Mouse (Mus musculus) CH12.LX (cell line): ENCODE measurements around the gene Xpo4. TPM values are rescaled to one million over a fixed set of nuclear protein-coding genes. Genes with fewer than 3 reads are reported as not detected.

Experiments used
- DNase-seq: peaks from one replicate; pipeline ENCODE4 v3.0.0-alpha.2; 2013; ENCODE audit errors: extremely low read depth
- H3K27ac ChIP-seq: 2 replicates; pipeline ENCODE4 v1.5.1; 2012; ENCODE audit warnings: low read depth, mild to moderate bottlenecking, control low read depth, moderate library complexity; ENCODE audit not compliant: insufficient read depth
- H3K27me3 ChIP-seq: replicated peaks from 2 replicates; pipeline ENCODE3; 2012; ENCODE audit warnings: inconsistent platforms
- H3K36me3 ChIP-seq, 2 experiments: replicated peaks in 1 of 2; 2 replicates each; pipeline versions ENCODE3 to v1.6.1; 2012; ENCODE audit warnings: inconsistent platforms in 1 of 2, low read length in 1 of 2, mild to moderate bottlenecking in 1 of 2, mixed read lengths in 1 of 2, moderate library complexity in 1 of 2; ENCODE audit not compliant: control insufficient read depth in 1 of 2, insufficient read depth in 1 of 2
- H3K4me1 ChIP-seq, 2 experiments: 2 replicates each; pipeline ENCODE4 v1.6.1; 2012; ENCODE audit warnings: inconsistent platforms in 1 of 2, moderate library complexity in 1 of 2; ENCODE audit not compliant: insufficient read depth in 2 of 2, control insufficient read depth in 1 of 2
- H3K4me2 ChIP-seq: 2 replicates; pipeline ENCODE4 v1.6.1; 2012; ENCODE audit warnings: low read depth, mild to moderate bottlenecking, control low read depth; ENCODE audit not compliant: poor library complexity, insufficient read depth, severe bottlenecking
- H3K4me3 ChIP-seq, 3 experiments: fragments of 150-350 bp in 1 of 3; sonication (generic) in 1 of 3; replicated peaks in 1 of 3; 2 replicates each; pipeline versions ENCODE3 to v1.5.1; 2011 to 2012; ENCODE audit warnings: low read depth in 2 of 3, low read length in 2 of 3, mild to moderate bottlenecking in 2 of 3, moderate library complexity in 2 of 3, control low read depth in 1 of 3, improper control_type of control experiment in 1 of 3, inconsistent platforms in 1 of 3, mixed read lengths in 1 of 3; ENCODE audit not compliant: poor library complexity in 1 of 3
- H3K79me2 ChIP-seq: replicated peaks from 2 replicates; pipeline ENCODE4 v1.6.1; 2012; ENCODE audit warnings: mild to moderate bottlenecking, moderate library complexity; ENCODE audit not compliant: control insufficient read depth, poor library complexity, insufficient read depth, severe bottlenecking; ENCODE audit errors: extremely low read depth
- H3K9ac ChIP-seq: 2 replicates; pipeline ENCODE4 v1.6.1; 2012; ENCODE audit warnings: low read depth, mild to moderate bottlenecking, control low read depth, moderate library complexity; ENCODE audit not compliant: insufficient read depth
- H3K9me3 ChIP-seq: replicated peaks from 2 replicates; pipeline ENCODE3; 2012; ENCODE audit warnings: low read length, inconsistent platforms, mixed read lengths
- BHLHE40 ChIP-seq: IDR thresholded peaks from 2 replicates; pipeline ENCODE4 v1.6.1; 2011; ENCODE audit warnings: mild to moderate bottlenecking, low read depth, low read length, improper control_type of control experiment
- CHD1 ChIP-seq: IDR thresholded peaks from 2 replicates; pipeline ENCODE4 v1.6.1; 2012; ENCODE audit warnings: low read depth, low read length, improper control_type of control experiment, inconsistent platforms
- CHD2 ChIP-seq: IDR thresholded peaks from 2 replicates; pipeline ENCODE4 v1.6.1; 2011; ENCODE audit warnings: low read length, improper control_type of control experiment
- CTCF ChIP-seq, 2 experiments: IDR thresholded peaks in 1 of 2; conservative IDR thresholded peaks in 1 of 2; 2 replicates each; pipeline ENCODE4 v1.5.1; 2011 to 2012; ENCODE audit warnings: low read depth in 2 of 2, low read length in 2 of 2, improper control_type of control experiment in 1 of 2, inconsistent platforms in 1 of 2, mild to moderate bottlenecking in 1 of 2, moderate library complexity in 1 of 2
- ELF1 ChIP-seq: IDR thresholded peaks from 2 replicates; pipeline ENCODE4 v1.6.1; 2014; ENCODE audit warnings: low read depth, mild to moderate bottlenecking, inconsistent platforms, low read length, improper control_type of control experiment
- HCFC1 ChIP-seq: IDR thresholded peaks from 2 replicates; pipeline ENCODE4 v1.6.1; 2012; ENCODE audit warnings: low read depth, mild to moderate bottlenecking, inconsistent platforms, low read length, improper control_type of control experiment
- IRF4 ChIP-seq: IDR thresholded peaks from 2 replicates; pipeline ENCODE4 v1.6.1; 2014; ENCODE audit warnings: low read depth, mild to moderate bottlenecking, inconsistent platforms, low read length, improper control_type of control experiment
- JUN ChIP-seq: IDR thresholded peaks from 2 replicates; pipeline ENCODE4 v1.6.1; 2011; ENCODE audit warnings: low read depth, mild to moderate bottlenecking, low read length, improper control_type of control experiment, moderate library complexity; ENCODE audit not compliant: insufficient read depth
- MXI1 ChIP-seq: IDR thresholded peaks from 2 replicates; pipeline ENCODE4 v1.6.1; 2011; ENCODE audit warnings: mild to moderate bottlenecking, low read depth, low read length, improper control_type of control experiment
- NELFE ChIP-seq: IDR thresholded peaks from 2 replicates; pipeline ENCODE4 v1.6.1; 2011; ENCODE audit warnings: low read depth, low read length, improper control_type of control experiment
- RAD21 ChIP-seq: IDR thresholded peaks from 2 replicates; pipeline ENCODE4 v1.6.1; 2011; ENCODE audit warnings: low read depth, mild to moderate bottlenecking, low read length, improper control_type of control experiment, moderate library complexity
- RCOR1 ChIP-seq: conservative IDR thresholded peaks from 2 replicates; pipeline ENCODE4 v1.6.1; 2012; ENCODE audit warnings: low read depth, mild to moderate bottlenecking, inconsistent platforms, low read length, improper control_type of control experiment
- UBTF ChIP-seq: IDR thresholded peaks from 2 replicates; pipeline ENCODE4 v1.6.1; 2012; ENCODE audit warnings: low read depth, mild to moderate bottlenecking, inconsistent platforms, low read length, improper control_type of control experiment, moderate library complexity
- ZMIZ1 ChIP-seq: IDR thresholded peaks from 2 replicates; pipeline ENCODE4 v1.6.1; 2012; ENCODE audit warnings: low read depth, mild to moderate bottlenecking, inconsistent platforms, low read length, improper control_type of control experiment
- dilution Hi-C: fragments of 300-500 bp; cut with MboI; formaldehyde crosslinking; loops from 2 replicates; pipeline ENCODE4 v1.14.3; 2020; ENCODE audit warnings: low sequenced_read_pairs; ENCODE audit not compliant: extremely low pct_unique_long_range_greater_than_20kb, extremely low pct_ligation_motif_present
- in situ Hi-C: fragments of 300-500 bp; cut with MboI; formaldehyde crosslinking; loops from 3 replicates; pipeline ENCODE4 v1.14.3; 2019; ENCODE audit warnings: low sequenced_read_pairs, low pct_ligation_motif_present, low pct_unique_long_range_greater_than_20kb, mixed read lengths
- polyA plus RNA-seq: library from polyadenylated mRNA; unstranded; fragments of >175 nt; gene quantifications from 2 replicates; pipeline ENCODE4 v1.2.1, GENCODE M21; 2012; ENCODE audit warnings: low read depth; ENCODE audit not compliant: insufficient read length
- total RNA-seq, 2 experiments: library from RNA; depleted of rRNA; stranded (reverse); fragments of 300-350 nt in 1 of 2; fragments of >200 nt in 1 of 2; gene quantifications; 2 replicates each; pipeline ENCODE4 v1.2.3; 2012 to 2014

Xpo4 gene
- total and polyA plus RNA-seq, 3 experiments, result 30.2 to 47.3 (median 43.0) TPM

- dilution Hi-C loops, result no loop called here
Measured at GRCm38 (mm10) chr14:57679523-57679922, 14.3 kb upstream of the Xpo4 start.

GRCm38 (mm10) chr14:57675481-57675880, 10.3 kb upstream of the Xpo4 start:
- H3K36me3 ChIP-seq, result no peaks in the 10 kb centered on the region
- H3K27ac ChIP-seq, result no peak overlapping the region
- H3K4me2 ChIP-seq, result no peak overlapping the region
- no peak overlapping the region for H3K9ac ChIP-seq
- H3K4me3 ChIP-seq, result no peak overlapping the region
- no peak for DNase-seq
- H3K27me3 ChIP-seq, result no peaks in the 10 kb centered on the region
- dilution Hi-C loops, result no loop called here
- in situ Hi-C loops, result no loop called here
- no peaks in the 10 kb centered on the region for H3K4me1 ChIP-seq
- H3K79me2 ChIP-seq, result no peaks in the 10 kb centered on the region
- TF ChIP-seq BHLHE40 (no peak), JUN (no peak), CHD2 (no peak)
- no peaks in the 10 kb centered on the region for H3K9me3 ChIP-seq

More at GRCm38 (mm10) chr14:57679523-57679922, 14.3 kb upstream of the Xpo4 start:
- H3K27ac ChIP-seq, result no peak overlapping the region
- H3K4me1 ChIP-seq, result no peaks in the 10 kb centered on the region
- H3K4me3 ChIP-seq, result no peak overlapping the region
- TF ChIP-seq IRF4 (no peak), ZMIZ1 (no peak), CTCF (conservative IDR thresholded peaks at IDR 0.05 in 1 of 2, IDR thresholded peaks at IDR 0.05 in 1 of 2; ENCODE audit: low read depth in 2 of 2, low read length in 2 of 2) (no peak), HCFC1 (no peak), RAD21 (no peak), MXI1 (no peak), ELF1 (no peak), UBTF (no peak), RCOR1 (no peak)
- TF ChIP-seq, all 38 proteins: peak for 0
- Histone ChIP-seq H3K36me3 (no peaks in the 10 kb centered on the region), H3K79me2 (no peaks in the 10 kb centered on the region), H3K27me3 (peaks cover 2% of the 10 kb centered on the region), H3K4me2 (no peak overlapping the region), H3K9me3 (no peaks in the 10 kb centered on the region), H3K9ac (no peak overlapping the region)
- in situ Hi-C loops, result no loop called here
- DNase-seq, result no peak

DNA sequence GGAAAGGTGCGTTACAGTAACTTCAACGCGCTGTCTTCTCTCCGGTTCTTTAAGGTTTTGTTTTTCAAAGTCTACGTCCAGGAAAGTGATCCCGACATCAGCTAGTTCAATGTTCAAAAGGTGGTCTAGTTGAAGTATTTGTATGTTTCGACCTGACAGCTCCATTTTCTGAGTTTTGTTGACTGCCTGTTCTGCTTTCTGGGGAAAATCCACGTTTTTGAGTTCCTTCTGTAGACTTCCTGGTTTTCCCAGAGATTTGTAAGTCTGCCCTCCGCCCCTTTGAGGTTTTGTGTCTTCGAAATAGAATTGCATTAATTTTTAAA, 359 bp upstream of the Xpo4 start:
- peak overlapping the region; percentile 84 for H3K9ac ChIP-seq
- H3K9me3 ChIP-seq, result no peaks in the 10 kb centered on the region
- peak overlapping the region; percentile 71 to 95 (median 95) for H3K4me3 ChIP-seq
- H3K27ac ChIP-seq, result peak overlapping the region; percentile 70; the same call in 1 of the 2 replicates
- TF ChIP-seq CHD1, result 0 out of 2 replicates have a peak, but pooled peaks have one; percentile 33
- no peak for TF ChIP-seq NELFE
- H3K27me3 ChIP-seq, result no peaks in the 10 kb centered on the region
- peaks cover 45% of the 10 kb centered on the region for H3K79me2 ChIP-seq
- peak overlapping the region; percentile 100 for H3K4me2 ChIP-seq
- H3K36me3 ChIP-seq, result peaks cover 5 to 13% of the 10 kb centered on the region in 2 experiments
- dilution Hi-C loops, result no loop called here
- H3K4me1 ChIP-seq, result peaks cover 2 to 29% of the 10 kb centered on the region in 2 experiments; a peak in 3 of 4 replicates
- in situ Hi-C loops, result no loop called here
- no peak for DNase-seq
